Mouse (Mus musculus) layer of hippocampus, adult 9-11 months (tissue): Measurements from ENCODE around the gene Tfam.

ENCODE experiments used
- DNase-seq: peaks from one replicate; pipeline ENCODE4 v3.0.0; 2022

The Tfam gene

DNA sequence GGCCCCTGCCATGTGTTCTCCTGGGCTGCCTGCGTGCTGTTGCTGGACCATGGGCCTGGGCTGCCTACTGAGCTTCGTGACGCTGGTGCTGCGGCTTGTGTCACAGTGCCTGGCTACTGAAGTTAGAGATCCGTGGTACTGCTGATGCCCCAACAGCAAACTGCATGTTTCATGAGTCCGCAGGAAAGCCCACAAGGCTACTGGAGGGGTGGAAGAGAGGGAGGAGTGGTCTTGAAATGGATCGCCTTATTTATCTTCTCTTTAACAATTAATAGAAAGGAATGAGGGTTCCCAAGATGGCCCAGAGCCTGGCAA, at the start of gene Tfam:
Gene Tfam (minus strand): TSS at position 41 of the 315 bp plus-strand sequence.
- DNase-seq, result no peak

GRCm38 (mm10) chr10:71285126-71285580, 47.1 kb upstream of the Tfam start, which contains the start of gene Ube2d1:
Gene Ube2d1 (minus strand): TSS chr10:71285262.
- DNase-seq, result peak; percentile 90

GRCm38 (mm10) chr10:71284511-71285125, 46.5 kb upstream of the Tfam start:
- no peak for DNase-seq

DNA sequence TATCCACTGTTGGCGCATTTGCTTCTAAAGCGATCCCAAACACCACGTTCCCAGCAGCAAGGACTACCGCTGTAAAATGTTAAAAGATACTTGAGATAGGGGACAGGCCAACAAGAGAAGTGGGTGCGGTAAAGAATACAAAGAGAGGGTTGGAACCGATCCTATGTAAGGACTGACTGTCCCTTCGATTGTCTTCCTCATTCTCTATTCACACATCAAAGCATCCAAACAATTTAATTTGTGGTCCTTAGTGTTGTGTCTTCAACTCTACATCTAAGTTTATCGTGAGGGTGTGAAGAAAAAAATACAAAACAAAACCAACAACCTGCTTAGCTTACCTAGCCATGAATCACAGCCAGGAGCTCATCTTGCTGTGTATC, 46.0 kb upstream of the Tfam start:
- no peak for DNase-seq

DNA sequence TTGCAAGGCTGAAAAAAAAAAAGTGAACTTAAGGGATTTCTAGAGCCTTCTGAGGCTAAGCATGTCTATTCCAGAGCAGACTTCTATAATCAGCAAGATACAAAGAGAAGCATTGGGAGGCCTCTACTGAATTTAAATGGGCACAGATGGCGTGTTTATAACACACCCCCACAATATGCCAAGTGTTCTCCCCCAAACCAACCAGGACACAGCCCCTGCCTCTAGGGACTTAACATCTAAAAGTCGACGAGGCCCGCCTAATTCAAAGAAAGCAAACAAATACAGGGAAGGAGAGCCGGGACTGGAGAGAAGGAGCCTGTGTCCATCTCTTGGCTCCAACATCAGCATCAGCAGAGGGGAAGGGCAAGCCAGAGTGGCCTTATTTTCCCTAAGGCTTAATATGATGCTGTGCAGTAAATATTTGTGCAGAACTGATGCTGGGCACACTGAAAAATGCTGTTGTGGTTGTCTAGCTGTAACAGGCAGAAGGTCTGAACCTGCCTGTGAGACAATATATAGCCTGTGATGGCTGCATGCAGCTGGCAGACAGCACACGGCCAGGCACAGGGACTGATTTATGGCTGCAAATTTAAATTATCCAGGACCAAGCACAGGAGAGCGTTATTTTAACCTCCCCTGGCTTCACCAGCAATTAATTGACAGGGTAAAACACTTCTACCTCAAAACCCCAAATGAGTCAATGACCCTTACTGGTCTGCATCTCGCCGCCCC, 35.1 kb upstream of the Tfam start:
- DNase-seq, result peak; percentile 67

DNA sequence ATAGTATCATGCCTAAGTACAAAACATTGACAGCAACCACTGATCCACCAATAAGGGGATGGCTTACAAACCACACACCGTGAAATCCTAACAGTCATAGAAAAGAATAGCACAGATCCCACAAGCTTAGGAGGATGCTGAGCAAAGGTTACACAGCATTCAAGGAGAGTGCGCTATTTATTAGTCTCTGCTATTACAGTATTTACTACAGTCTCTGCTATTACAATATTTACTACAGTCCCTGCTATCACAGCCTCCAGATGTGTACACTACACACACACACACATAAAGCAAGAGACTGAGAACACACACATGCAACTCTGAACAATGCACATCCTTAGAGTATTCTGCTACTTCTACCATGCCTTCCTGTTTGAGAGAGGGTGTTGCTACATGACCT, 29.9 kb upstream of the Tfam start:
- DNase-seq, result no peak

DNA sequence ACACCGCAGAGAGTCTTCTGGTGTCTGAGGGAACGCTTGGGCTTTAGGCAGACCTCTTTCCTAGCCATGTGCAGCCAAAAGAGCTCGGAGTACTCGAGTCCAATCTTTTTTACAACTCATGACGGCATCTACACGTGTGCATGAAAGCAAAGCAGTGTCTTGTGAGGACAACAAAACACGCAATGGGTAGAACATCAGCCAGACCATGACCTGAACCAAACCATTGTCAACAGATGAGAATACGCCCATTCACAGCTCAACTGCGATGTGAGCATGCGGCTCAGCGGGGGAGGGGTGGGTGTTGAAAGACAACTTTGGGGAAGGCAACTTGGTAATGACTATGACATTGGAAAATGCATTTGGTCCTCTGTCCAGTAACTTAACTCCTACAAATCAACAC, 29.4 kb upstream of the Tfam start:
- DNase-seq, result peak; percentile 88

DNA sequence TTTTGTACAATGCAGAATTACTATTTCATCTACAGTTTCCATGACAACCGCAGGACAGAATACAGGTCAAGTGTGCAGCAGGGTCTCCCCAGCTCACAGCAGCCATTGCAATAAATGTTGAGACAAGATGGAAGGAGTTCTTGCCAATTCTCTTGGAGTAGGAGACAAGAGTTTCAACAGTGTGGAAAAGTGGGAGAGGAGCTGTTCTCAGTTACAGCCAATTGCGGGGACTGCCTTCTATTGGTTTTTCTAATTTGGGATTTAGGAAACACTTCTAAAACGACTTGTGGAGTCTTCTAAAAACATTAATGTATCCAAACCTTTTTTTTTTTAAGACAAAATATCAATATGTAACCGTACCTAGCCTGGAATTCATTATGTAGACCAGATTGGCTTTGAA, 27.0 kb upstream of the Tfam start:
- no peak for DNase-seq

GRCm38 (mm10) chr10:71261637-71262036, 23.6 kb upstream of the Tfam start:
- DNase-seq, result no peak

DNA sequence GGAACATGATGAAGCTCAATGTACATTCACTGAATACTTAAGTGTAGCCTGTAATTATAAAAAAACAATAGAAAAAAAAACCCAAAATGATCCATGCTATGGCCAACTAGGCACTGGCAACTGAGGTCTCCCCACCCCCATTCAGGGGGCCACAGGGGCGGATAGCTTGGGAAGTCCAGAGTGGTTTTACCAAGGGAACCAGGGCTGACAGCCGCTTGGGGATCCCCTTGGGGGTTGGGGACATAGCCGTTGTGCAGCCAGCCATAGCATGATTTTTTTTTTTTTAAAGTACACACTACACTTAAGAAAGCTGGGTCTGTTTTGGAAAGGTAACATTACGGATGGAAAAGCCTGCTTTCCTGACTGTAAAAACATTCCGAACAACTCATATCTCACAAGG, 20.9 kb upstream of the Tfam start:
- no peak for DNase-seq

DNA sequence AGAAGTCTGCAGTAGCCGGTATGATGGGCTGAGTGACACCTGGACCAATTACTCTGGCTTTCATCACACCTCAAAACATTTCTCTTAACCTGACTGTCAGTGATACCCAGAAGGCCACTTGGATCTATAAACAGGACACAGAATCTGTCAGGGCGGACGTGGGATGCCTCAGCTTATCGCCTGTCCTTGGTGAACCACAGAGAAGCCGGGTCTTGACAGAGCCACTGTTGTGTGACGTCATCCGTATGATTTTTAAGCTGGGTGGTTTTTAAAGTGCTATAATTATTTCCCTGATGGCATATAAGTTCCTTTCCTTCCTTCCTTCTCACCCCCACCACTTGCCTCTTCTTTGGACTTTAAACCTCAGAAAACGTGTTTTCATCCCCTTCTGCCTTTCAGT, 20.4 kb upstream of the Tfam start:
- no peak for DNase-seq

DNA sequence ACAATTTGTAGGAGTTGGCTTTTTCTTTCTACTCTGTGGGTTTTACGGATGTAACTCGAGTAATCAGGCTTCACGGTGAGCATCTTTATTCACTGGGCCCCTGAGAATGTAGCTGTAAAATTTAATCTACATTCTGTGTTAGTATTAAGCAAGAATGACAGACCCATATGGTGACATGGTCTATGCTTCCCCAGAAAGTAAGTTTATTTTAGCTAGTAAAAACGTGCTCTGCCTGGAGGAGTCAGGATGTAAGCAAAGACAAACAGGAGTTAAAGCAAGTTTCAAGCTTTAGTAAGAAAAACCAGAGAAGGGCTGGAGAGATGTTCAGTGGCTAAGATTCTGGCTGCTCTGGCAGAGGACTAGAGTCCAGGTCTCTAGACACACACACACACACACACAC, 15.1 kb upstream of the Tfam start:
- no peak for DNase-seq

- DNase-seq, result no peak
These were observed 14.3 kb upstream of the Tfam start for GRCm38 (mm10) chr10:71252421-71252820.

DNA sequence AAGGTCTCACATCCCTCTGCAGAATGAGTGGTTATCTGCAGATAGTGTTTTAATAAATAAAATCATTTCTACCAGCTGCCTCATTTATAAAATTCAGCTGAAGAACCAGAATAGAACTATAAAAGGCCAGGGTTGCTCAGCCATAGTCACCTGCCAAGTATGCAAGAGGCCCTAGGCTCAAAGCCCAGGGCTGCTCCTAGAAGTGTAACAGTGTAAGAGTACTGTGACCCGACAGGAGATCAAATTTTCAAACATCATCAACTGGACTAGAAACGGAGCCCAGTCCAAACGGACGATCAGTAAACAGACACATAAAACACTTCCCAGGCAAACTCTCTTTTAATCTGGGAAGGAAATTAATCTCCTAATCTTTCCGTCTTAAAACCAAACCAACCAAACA, 13.8 kb upstream of the Tfam start:
- DNase-seq, result no peak

DNA sequence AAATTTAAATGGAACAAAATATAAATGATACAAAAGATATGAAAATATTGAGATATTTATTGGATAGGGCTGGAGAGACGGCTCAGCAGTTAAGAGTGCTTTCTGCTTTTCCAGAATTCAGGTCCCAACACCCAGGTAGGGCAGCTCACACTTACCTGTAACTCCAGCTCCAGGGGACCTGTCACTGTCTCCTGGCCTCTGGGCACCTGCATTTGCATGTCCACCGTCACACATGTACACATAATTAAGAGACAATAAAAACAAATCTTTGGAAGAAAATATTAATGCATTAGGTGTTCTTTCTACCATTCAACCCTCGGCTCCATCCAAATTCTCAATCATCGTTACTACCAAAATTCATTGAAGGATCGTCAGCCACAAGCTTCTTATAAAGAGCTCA, 13.2 kb upstream of the Tfam start:
- no peak for DNase-seq

DNA sequence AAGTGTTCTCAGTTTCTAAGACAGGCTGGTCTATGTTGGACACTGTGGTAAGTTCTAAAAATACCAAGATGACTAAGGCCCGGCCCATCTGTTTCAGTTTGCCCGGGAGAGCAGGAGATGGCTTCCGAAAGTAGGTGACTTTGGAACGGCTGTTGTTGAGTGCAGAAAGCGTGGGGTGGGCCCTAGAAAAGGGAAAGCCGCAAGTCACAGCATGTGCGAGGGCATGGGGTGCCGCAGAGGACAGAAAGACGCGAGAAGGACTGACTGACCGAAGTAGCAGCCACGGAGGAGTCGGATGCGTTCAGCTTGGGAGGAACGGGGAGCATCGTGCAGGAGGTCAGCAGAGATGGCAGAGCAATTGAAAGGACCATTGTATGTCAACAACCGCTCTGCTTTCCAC, 12.4 kb upstream of the Tfam start:
- peak; percentile 83 for DNase-seq

GRCm38 (mm10) chr10:71249086-71249880, 11.2 kb upstream of the Tfam start:
- peak; percentile 29 for DNase-seq

- DNase-seq, result no peak
These were observed 8.9 kb upstream of the Tfam start for GRCm38 (mm10) chr10:71246956-71247355.

- DNase-seq, result no peak
These were observed 1.5 kb upstream of the Tfam start for GRCm38 (mm10) chr10:71239479-71240120.

DNA sequence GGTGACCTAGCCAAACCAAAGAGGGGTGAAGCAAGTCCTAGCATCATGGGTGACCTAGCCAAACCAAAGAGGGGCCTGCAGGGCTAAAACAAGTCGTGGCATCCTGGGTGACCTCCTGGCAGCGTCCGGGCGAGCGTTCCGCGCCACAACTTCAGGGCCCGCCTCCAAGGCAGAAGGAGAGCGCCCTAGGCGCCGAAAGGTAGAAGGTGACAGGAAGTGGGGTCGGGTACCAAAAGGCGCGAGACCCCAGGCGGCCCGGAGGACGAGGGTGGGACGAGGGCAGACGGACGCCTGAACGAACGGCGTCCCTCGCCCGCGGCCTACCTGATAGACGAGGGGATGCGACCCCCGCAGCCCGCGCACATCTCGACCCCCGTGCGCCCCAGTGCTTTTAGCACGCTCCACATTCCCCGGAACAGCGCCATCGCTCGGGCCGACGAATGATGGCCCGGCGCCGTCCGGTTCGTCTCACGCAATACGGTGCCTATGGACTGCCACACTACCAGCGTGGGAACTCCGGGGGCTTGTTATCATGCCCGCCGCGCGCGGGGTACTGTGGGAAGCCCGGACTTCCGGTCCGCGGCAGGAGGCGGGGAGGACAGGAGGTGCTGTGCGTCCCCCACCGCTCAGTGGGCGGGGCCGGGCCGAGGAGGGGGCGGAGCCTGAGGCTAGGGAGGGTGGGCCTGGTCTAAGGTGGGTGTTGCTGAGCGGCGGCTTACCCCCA, 402 bp downstream of the Tfam start:
- peak; percentile 96 for DNase-seq

DNA sequence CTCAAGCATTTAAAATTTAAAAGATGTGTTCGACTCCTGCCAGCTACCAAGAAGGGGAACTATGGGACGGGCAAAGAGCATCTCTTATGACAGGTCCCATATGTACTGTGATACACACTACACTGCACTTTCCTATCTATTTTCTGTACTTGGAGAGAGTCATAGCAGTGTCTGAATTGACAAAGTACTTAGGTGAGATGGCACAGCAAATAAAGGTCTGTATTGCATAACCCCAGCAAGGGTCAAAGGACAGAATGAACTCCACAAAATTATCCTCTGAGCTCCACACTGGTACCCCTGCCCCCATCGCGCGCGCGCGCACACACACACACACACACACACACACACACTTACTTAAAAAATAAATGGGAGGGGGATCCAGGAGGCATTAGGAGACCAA, 4.0 kb downstream of the Tfam start:
- DNase-seq, result no peak

DNA sequence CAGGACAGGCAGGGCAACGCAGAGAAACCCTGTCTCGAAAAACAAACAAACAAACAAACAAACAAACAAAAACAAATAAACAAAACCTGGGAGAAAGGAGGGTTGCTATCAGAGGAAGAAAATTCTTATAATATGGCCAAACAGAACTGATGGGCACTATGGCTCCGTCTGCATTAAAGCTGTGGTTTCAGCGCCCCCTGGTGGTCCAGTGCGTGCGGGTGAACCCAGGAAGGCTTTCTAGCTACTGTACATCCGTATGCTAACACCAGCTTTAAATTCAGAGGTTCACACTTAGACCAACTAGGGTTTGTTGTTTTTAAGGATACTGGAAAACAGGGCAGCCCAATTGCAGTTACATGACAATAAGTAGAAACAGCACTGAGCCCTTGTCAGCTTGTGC, 12.2 kb downstream of the Tfam start:
- DNase-seq, result peak; percentile 59

- no peak for DNase-seq
These were observed 15.0 kb downstream of the Tfam start for GRCm38 (mm10) chr10:71223101-71223500.
